Mouse (Mus musculus) limb, embryonic 11.5 days (tissue): ENCODE results near the gene Set. TPM values are rescaled to one million over a fixed set of nuclear protein-coding genes. Genes with fewer than 3 reads are reported as not detected.

Experiments
- ATAC-seq: fragments of 200-750 bp; cut with Nextera tagmentation; 2 replicates; pipeline ENCODE4 v1.8.0; 2017; ENCODE audit warnings: low read depth; ENCODE audit not compliant: insufficient number of reproducible peaks, low FRiP score, low TSS enrichment
- DNase-seq: peaks from one replicate; pipeline ENCODE4 v3.0.0-alpha.2; 2015; ENCODE audit warnings: low spot score
- H3K27ac ChIP-seq: fragments of 300-500 bp; sonication (generic); replicated peaks from 2 replicates; pipeline ENCODE4 v1.5.1; 2014; ENCODE audit warnings: low read depth, mild to moderate bottlenecking, low read length
- H3K27me3 ChIP-seq: fragments of 300-500 bp; sonication (generic); 2 replicates; pipeline ENCODE4 v1.6.1; 2014; ENCODE audit warnings: mild to moderate bottlenecking, low read length, mixed read lengths; ENCODE audit not compliant: control insufficient read depth, insufficient read depth
- H3K36me3 ChIP-seq: fragments of 300-500 bp; sonication (generic); 2 replicates; pipeline ENCODE4 v1.6.1; 2014; ENCODE audit warnings: mild to moderate bottlenecking, low read length, moderate library complexity, mixed read lengths; ENCODE audit not compliant: control insufficient read depth, insufficient read depth
- H3K4me1 ChIP-seq: fragments of 300-500 bp; sonication (generic); 2 replicates; pipeline ENCODE4 v1.6.1; 2014; ENCODE audit warnings: low read length, mixed read lengths; ENCODE audit not compliant: control insufficient read depth, insufficient read depth
- H3K4me2 ChIP-seq: fragments of 300-500 bp; sonication (generic); 2 replicates; pipeline ENCODE4 v1.6.1; 2014; ENCODE audit warnings: low read depth, mild to moderate bottlenecking, moderate library complexity; ENCODE audit not compliant: severe bottlenecking
- H3K4me3 ChIP-seq: fragments of 300-500 bp; sonication (generic); 2 replicates; pipeline ENCODE4 v1.5.1; 2014; ENCODE audit warnings: low read depth, low read length
- H3K9ac ChIP-seq: fragments of 300-500 bp; sonication (generic); 2 replicates; pipeline ENCODE4 v1.6.1; 2014; ENCODE audit warnings: mild to moderate bottlenecking, low read length
- H3K9me3 ChIP-seq: fragments of 300-500 bp; sonication (generic); 2 replicates; pipeline ENCODE4 v1.6.1; 2016; ENCODE audit warnings: low read length; ENCODE audit not compliant: control insufficient read depth
- WGBS: fragments of 180-500 bp; shearing (Covaris S2); extraction: QIAGEN DNeasy Blood & Tissue Kit; methylation state at CpG from one replicate; pipeline ENCODE4 v1.1.7; 2014; 5-methylcytosine and 5-hydroxymethylcytosine counted together
- polyA plus RNA-seq: library from polyadenylated mRNA; unstranded; fragments of >200 nt; fragmentation: Nextera tagmentation; extraction: Ambion mirVana; gene quantifications from 2 replicates; pipeline ENCODE4 v1.2.1, GENCODE M21; 2014

Gene Set
- polyA plus RNA-seq, 1 experiment from 2014 or later, result 780 TPM

- 96% methylated on average over 12 of the region's 12 CpGs for WGBS
- Histone ChIP-seq H3K4me1 (0 out of 2 replicates have a peak, but pooled peaks cover 3% of the 10 kb centered on the region), H3K36me3 (peaks cover 6% of the 10 kb centered on the region; the same call in 1 of the 2 replicates), H3K27me3 (no peaks in the 10 kb centered on the region), H3K4me3 (no peak overlapping the region), H3K9me3 (no peaks in the 10 kb centered on the region), H3K9ac (no peak overlapping the region), H3K27ac (no peak overlapping the region), H3K4me2 (no peak overlapping the region)
- no peak for ATAC-seq
- DNase-seq, result no peak
These were observed 34.3 kb downstream of the Set start for GRCm38 (mm10) chr2:30091521-30091920.

DNA sequence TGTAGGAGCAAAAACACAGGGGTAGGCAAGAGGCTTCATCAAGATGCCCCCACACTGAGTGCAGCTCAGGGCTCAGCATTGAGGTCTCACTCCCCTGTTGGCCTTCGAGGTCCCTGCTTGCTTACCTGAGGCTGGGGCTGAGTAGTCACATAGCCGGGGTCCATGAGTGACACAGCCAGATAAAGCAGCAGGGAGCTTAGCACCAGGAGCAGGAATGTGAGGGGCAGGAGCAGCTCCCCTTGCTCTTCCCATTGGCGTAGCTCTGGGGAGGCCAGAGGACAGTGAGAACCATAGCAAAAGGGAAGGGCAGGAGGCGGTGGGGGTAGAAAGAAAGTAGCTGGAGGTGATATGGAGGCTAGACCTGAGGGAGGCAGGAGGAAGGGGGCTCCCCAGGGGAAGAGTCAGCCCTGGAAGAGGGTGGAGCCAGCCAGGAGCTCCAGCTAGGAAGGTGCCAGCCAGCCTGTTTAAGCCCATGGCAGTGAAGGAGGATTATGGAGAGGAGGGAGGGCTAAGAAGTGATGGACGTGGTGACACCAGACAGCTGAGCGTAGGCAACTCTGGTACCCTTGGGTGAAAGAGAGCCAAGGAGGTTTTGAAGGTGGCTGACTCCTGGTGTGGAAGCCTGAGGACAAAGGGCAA is 35.2 kb downstream of the Set start:
- 0 out of 2 replicates have a peak, but pooled peaks cover 3% of the 10 kb centered on the region for H3K4me1 ChIP-seq
- no peak for DNase-seq
- H3K36me3 ChIP-seq, result peaks cover 6% of the 10 kb centered on the region; the same call in 1 of the 2 replicates
- peak overlapping the region; percentile 61; the same call in 1 of the 2 replicates for H3K9ac ChIP-seq
- 48% methylated on average over 6 of the region's 6 CpGs for WGBS
- no peak for ATAC-seq
- H3K4me2 ChIP-seq, result peak overlapping the region; percentile 62
- peak overlapping the region; percentile 52; the same call in 1 of the 2 replicates for H3K4me3 ChIP-seq
- no peak overlapping the region for H3K27ac ChIP-seq
- no peaks in the 10 kb centered on the region for H3K27me3 ChIP-seq
- H3K9me3 ChIP-seq, result no peaks in the 10 kb centered on the region

DNA sequence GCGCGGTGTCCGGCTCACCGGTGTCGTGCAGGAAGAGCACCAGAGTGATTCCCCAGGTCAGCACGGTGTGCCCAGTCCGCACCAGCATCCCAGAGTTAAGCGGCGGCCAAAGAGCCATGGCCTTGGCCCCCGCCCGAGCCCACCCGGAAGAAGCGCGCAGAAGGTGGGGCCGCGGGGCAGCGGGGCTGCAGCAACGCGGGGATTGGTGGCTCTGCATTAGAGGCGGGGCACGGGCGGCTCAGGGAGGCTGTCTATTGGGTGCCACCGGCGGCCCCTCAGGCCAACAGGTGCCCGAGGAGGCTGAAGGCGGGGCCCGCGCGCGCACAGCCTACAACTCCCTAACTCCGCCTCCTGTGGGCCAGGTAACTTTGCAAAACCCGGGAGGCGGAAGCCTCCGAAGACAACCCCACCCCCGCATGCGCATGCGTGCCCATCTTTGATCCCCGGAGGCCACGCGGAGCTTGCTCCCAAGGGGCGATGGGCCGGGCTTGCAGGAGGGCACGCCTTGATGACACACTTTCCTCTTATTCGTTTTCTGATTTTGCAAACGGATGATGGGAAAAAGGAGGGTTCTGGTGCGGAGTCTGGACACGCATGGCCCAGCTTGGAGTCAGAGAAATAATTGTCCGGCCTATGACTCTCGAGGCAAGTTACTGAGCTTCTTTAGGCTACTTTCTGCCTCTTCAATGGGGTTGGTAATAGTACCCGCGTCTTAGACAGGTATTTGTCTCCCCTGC is 36.5 kb downstream of the Set start, which contains the start of gene Zdhhc12:
TSS of gene Zdhhc12 (minus strand) at position 178 of the 737 bp plus-strand sequence.
- peak within 1 kb of the TSS; percentile 62 for H3K4me2 ChIP-seq
- ATAC-seq (peak; percentile 91), DNase-seq (peak; percentile 95)
- peak within 1 kb of the TSS; percentile 61 for H3K9ac ChIP-seq
- no peaks in the 10 kb centered on the region for H3K9me3 ChIP-seq
- no peaks in the 10 kb centered on the region for H3K27me3 ChIP-seq
- H3K4me1 ChIP-seq, result 0 out of 2 replicates have a peak, but pooled peaks cover 3% of the 10 kb centered on the region
- H3K27ac ChIP-seq, result no peak within 1 kb of the TSS
- under 1% methylated on average over 51 of the region's 51 CpGs for WGBS
- peak within 1 kb of the TSS; percentile 52 for H3K4me3 ChIP-seq
- peaks cover 6% of the 10 kb centered on the region; the same call in 1 of the 2 replicates for H3K36me3 ChIP-seq

DNA sequence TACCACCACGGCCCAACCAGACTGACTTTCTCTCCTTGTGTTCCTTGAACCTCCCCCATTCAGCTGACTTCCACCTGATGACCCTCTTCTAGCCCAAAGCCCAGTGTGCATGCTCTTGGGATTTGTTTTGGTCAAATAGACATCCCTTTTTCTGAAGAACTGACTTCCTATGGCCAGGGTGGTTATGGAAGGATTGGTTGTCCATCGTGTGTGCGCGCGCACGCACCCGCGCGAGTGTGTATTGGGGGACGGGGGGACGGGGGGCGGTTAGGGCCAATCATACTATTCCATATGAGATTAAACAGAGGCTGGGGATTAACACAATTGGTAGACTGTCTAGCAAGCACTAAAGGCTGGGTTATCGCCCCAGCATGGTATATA is 37.0 kb downstream of the Set start:
- H3K27ac ChIP-seq, result no peak overlapping the region
- H3K36me3 ChIP-seq, result peaks cover 6% of the 10 kb centered on the region; the same call in 1 of the 2 replicates
- 0 out of 2 replicates have a peak, but pooled peaks cover 3% of the 10 kb centered on the region for H3K4me1 ChIP-seq
- no peaks in the 10 kb centered on the region for H3K27me3 ChIP-seq
- peak overlapping the region; percentile 52 for H3K4me3 ChIP-seq
- ATAC-seq (no peak), DNase-seq (peak; percentile 44)
- no peaks in the 10 kb centered on the region for H3K9me3 ChIP-seq
- WGBS, result 3% methylated on average over 13 of the region's 13 CpGs
- peak overlapping the region; percentile 24; the same call in 1 of the 2 replicates for H3K9ac ChIP-seq
- H3K4me2 ChIP-seq, result peak overlapping the region; percentile 62

DNA sequence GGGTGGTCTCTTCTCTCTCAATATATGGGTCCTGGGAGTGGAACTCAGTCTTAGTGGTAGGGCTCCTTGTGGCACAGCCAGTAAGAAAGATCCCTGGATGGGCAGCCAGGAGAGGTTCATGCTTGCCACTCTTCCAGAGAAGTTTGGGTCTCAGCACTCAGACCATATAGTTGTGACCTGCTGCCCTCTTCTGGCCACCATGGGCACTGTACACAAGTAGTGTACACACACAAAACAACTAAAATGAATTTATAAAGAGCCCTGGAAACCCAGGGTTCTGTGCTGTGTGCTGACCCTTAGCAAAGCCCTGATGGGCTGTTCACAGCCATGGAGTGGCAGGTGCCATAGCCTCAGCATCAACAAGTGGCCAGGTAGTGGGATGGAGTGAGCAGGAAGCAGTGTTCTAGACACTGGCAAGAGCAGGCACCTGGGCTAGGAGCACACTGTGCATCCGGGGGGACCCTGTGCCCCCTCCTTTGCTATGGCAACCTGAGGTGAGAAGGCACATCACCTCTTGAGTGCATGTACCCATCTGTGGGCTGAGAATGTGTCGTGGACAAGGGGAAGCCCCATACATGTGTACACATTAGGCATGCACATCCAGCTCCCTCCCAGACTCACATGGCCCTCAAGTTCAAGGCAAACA is 38.8 kb downstream of the Set start:
- Histone ChIP-seq H3K4me1 (0 out of 2 replicates have a peak, but pooled peaks cover 3% of the 10 kb centered on the region), H3K9me3 (no peaks in the 10 kb centered on the region), H3K4me2 (no peak overlapping the region), H3K4me3 (no peak overlapping the region), H3K27ac (no peak overlapping the region), H3K27me3 (no peaks in the 10 kb centered on the region), H3K9ac (no peak overlapping the region), H3K36me3 (peaks cover 6% of the 10 kb centered on the region; the same call in 1 of the 2 replicates)
- ATAC-seq (no peak), DNase-seq (peak; percentile 64)
- WGBS, result 73% methylated on average over 2 of the region's 2 CpGs

DNA sequence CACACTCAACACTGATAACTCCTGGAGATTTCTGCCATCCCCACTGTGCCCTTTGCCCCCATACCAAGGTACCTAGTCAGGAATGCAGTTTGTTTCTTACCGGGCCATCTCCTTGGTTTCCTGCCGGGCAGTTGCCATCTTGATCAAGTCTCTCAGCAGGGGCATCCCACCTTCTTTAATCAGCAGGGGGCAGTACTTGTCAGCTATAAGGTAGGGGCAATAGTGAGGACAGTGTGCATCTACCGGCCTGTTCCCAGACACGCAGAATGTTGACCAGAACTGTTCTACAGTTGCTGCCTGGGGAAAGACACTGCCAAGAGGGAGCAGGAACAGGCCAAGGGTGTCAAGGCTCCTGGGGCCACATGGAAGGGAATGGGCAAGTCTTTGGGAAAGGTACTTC is 43.0 kb downstream of the Set start:
- DNase-seq, result no peak

DNA sequence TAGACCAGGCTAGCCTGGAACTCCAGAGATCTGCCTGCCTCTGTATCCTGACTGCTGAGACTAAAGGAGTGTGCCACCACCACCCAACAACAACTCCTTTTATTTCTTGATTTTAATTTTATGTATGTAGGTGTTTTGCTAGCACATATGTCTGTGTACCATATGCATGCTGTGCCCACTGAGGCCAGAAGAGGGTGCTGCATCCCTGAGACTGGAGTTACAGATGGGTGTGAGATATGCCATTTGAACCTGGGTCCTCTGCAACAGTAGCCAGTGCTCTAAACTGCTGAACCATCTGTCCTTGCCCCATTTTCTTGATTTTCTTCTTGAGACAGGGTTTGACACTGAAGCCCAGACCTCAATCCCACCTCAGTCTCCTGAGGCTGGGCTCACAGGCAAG is 49.2 kb downstream of the Set start:
- Histone ChIP-seq H3K9me3 (no peaks in the 10 kb centered on the region), H3K36me3 (peaks cover 9% of the 10 kb centered on the region)
- ATAC-seq, result no peak

More for the DNA sequence above, 43.0 kb downstream of the Set start:
- Histone ChIP-seq H3K27me3 (no peaks in the 10 kb centered on the region), H3K4me3 (no peak overlapping the region), H3K4me1 (no peaks in the 10 kb centered on the region), H3K4me2 (no peak overlapping the region), H3K9me3 (no peaks in the 10 kb centered on the region), H3K9ac (no peak overlapping the region), H3K36me3 (peaks cover 12% of the 10 kb centered on the region; the same call in 1 of the 2 replicates), H3K27ac (no peak overlapping the region)
- no peak for ATAC-seq
- WGBS, result 72% methylated on average over 4 of the region's 4 CpGs

DNA sequence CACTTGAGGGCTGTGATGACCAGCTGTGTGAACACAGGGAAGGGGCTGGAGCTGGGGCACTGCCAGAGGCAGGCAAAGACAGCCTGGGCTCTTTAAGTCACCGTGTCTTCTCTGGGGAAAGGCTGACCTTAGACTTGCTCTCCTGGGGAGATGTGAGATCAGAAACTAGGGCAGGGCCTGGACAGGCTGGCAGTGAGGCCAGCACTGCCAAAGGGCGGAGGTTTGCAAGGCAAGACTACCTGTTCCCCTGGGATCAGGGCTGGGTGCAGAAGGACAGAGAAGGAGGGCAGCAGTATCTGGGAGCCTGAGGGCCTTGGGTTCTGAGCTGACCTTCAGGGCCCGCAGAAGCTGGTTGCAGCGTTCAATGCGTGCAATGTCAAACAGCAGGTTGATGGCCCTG is 50.5 kb downstream of the Set start:
- WGBS, result 89% methylated on average over 5 of the region's 5 CpGs

More for the DNA sequence above, 49.2 kb downstream of the Set start:
- DNase-seq, result peak; percentile 67
- H3K4me1 ChIP-seq, result no peaks in the 10 kb centered on the region
- no peak overlapping the region; the same call in 1 of the 2 replicates for H3K27ac ChIP-seq
- H3K4me2 ChIP-seq, result no peak overlapping the region
- H3K4me3 ChIP-seq, result no peak overlapping the region
- no peaks in the 10 kb centered on the region for H3K27me3 ChIP-seq
- no peak overlapping the region for H3K9ac ChIP-seq

More for the DNA sequence above, 50.5 kb downstream of the Set start:
- Histone ChIP-seq H3K4me1 (no peaks in the 10 kb centered on the region), H3K9ac (no peak overlapping the region), H3K4me3 (no peak overlapping the region), H3K27ac (no peak overlapping the region), H3K36me3 (peaks cover 10% of the 10 kb centered on the region), H3K27me3 (no peaks in the 10 kb centered on the region), H3K4me2 (no peak overlapping the region), H3K9me3 (no peaks in the 10 kb centered on the region)
- DNase-seq, result no peak
- no peak for ATAC-seq
